Comparison of ENCODE assay signal across 13 mouse cellular contexts in the genomic region with DNA sequence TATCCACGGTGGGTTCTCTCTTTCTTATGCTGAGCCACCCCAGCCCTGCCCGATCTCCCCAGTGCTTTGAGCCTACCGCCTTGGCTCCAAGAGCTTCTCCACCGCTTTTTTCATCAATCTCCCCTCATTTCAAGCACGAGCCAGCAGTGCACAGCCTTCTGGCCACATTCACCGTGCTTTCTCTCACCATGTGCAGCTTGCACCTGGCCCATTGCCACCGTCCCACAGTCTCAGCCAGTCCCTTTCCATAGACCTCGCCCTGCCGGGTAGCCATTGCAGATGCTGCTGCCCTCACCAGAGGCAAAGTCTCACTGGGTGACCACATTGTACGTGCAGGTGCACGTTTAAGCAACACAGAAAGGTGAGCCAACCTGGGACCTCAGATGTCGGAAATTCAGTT. TPM values are rescaled to one million over a fixed set of nuclear protein-coding genes. Genes with fewer than 3 reads are reported as not detected.
DNase-seq lines count a peak whose midpoint lies in the region; ATAC-seq and TF ChIP-seq lines count a peak whose summit lies in the region.
"Had no signal": no experiment of that assay in that cellular context is flagged by ENCODE, and none has a peak within 500 bp of the region (broad histone marks: within the 10 kb centered on the region; RNA-seq: fewer than 3 reads in every experiment).

No protein-coding gene starts in this region.

- H3K4me1 ChIP-seq in forebrain, embryonic 13.5 days = no peaks in the 10 kb centered on the region
- H3K4me1 ChIP-seq in forebrain, embryonic 12.5 days = no peaks in the 10 kb centered on the region
- H3K4me1 ChIP-seq in intestine, postnatal 0 days (replicated peaks; ENCODE audit: control insufficient read depth, insufficient read depth, low read length) = no peaks in the 10 kb centered on the region
- H3K4me1 ChIP-seq: hindbrain, embryonic 13.5 days; midbrain, embryonic 15.5 days; neural tube, embryonic 13.5 days had no signal

- no peak overlapping the region for H3K4me2 ChIP-seq in forebrain, embryonic 13.5 days
- no peak overlapping the region for H3K4me2 ChIP-seq in forebrain, embryonic 12.5 days
- no peak overlapping the region for H3K4me2 ChIP-seq in intestine, postnatal 0 days (replicated peaks; ENCODE audit: low read depth)
- H3K4me2 ChIP-seq: hindbrain, embryonic 13.5 days; midbrain, embryonic 15.5 days; neural tube, embryonic 13.5 days had no signal

- no peak for TF ChIP-seq CTCF in layer of hippocampus, adult 2 months (conservative IDR thresholded peaks at IDR 0.05)
- no peak for TF ChIP-seq CTCF in intestine, postnatal 0 days (IDR thresholded peaks at IDR 0.05; ENCODE audit: low read depth)

- WGBS in forebrain, embryonic 13.5 days = 76% methylated on average over 12 of the region's 12 CpGs
- 89% methylated on average over 12 of the region's 12 CpGs for WGBS in forebrain, embryonic 12.5 days
- 85% methylated on average over 12 of the region's 12 CpGs for WGBS in intestine, postnatal 0 days

- ATAC-seq in forebrain, embryonic 13.5 days = no peak
- no peak for ATAC-seq in forebrain, embryonic 12.5 days (ENCODE audit: low FRiP score)
- ATAC-seq in intestine, postnatal 0 days = no peak
- ATAC-seq: midbrain, embryonic 15.5 days had no signal

- no peak overlapping the region for H3K9ac ChIP-seq in forebrain, embryonic 13.5 days
- H3K9ac ChIP-seq in forebrain, embryonic 12.5 days = no peak overlapping the region
- H3K9ac ChIP-seq in intestine, postnatal 0 days (ENCODE audit: low read depth, low read length) = no peak overlapping the region
- H3K9ac ChIP-seq: hindbrain, embryonic 13.5 days; liver, embryonic 14.5 days; midbrain, embryonic 15.5 days; neural tube, embryonic 13.5 days had no signal

- no peaks in the 10 kb centered on the region for H3K9me3 ChIP-seq in forebrain, embryonic 13.5 days (replicated peaks)
- no peaks in the 10 kb centered on the region for H3K9me3 ChIP-seq in forebrain, embryonic 12.5 days
- no peaks in the 10 kb centered on the region for H3K9me3 ChIP-seq in intestine, postnatal 0 days (ENCODE audit: control insufficient read depth)
- H3K9me3 ChIP-seq: heart, embryonic 10.5 days; hindbrain, embryonic 13.5 days; midbrain, embryonic 15.5 days; neural tube, embryonic 13.5 days had no signal

- DNase-seq in layer of hippocampus, adult 2 months (ENCODE audit: low spot score in 2 of 2) = peak in 1 of 2 experiments; percentile 50
- DNase-seq in layer of hippocampus, adult 8-10 months (ENCODE audit: low spot score in 2 of 2) = no peak
- peak; percentile 9 for DNase-seq in MN1 (ENCODE audit: low spot score)
- peak; percentile 90 to 93 for DNase-seq in cerebellum, postnatal 14 days
- DNase-seq in frontal cortex, postnatal 14 days (ENCODE audit: low spot score in 2 of 2) = no peak

- peak overlapping the region; percentile 40; the same call in 1 of the 2 replicates for H3K27ac ChIP-seq in forebrain, embryonic 13.5 days
- H3K27ac ChIP-seq in forebrain, embryonic 12.5 days = no peak overlapping the region
- H3K27ac ChIP-seq in layer of hippocampus, adult 2 months = peak overlapping the region; percentile 79
- H3K27ac ChIP-seq in intestine, postnatal 0 days (ENCODE audit: low read depth, low read length) = no peak overlapping the region
- H3K27ac ChIP-seq: heart, embryonic 10.5 days; hindbrain, embryonic 13.5 days; liver, embryonic 14.5 days; midbrain, embryonic 15.5 days; neural tube, embryonic 13.5 days had no signal

- H3K27me3 ChIP-seq in forebrain, embryonic 13.5 days = no peaks in the 10 kb centered on the region
- H3K27me3 ChIP-seq in forebrain, embryonic 12.5 days = no peaks in the 10 kb centered on the region
- H3K27me3 ChIP-seq in intestine, postnatal 0 days (replicated peaks; ENCODE audit: control insufficient read depth, insufficient read depth, low read length) = no peaks in the 10 kb centered on the region
- H3K27me3 ChIP-seq: hindbrain, embryonic 13.5 days; midbrain, embryonic 15.5 days; neural tube, embryonic 13.5 days had no signal

- peaks cover 87% of the 10 kb centered on the region for H3K36me3 ChIP-seq in forebrain, embryonic 13.5 days (ENCODE audit: poor library complexity, severe bottlenecking)
- peaks cover 82% of the 10 kb centered on the region for H3K36me3 ChIP-seq in forebrain, embryonic 12.5 days (replicated peaks)
- H3K36me3 ChIP-seq in intestine, postnatal 0 days (ENCODE audit: control insufficient read depth, insufficient read depth) = peaks cover 43% of the 10 kb centered on the region

- no peak overlapping the region for H3K4me3 ChIP-seq in forebrain, embryonic 13.5 days
- no peak overlapping the region for H3K4me3 ChIP-seq in forebrain, embryonic 12.5 days (replicated peaks)
- no peak overlapping the region for H3K4me3 ChIP-seq in layer of hippocampus, adult 2 months
- no peak overlapping the region for H3K4me3 ChIP-seq in intestine, postnatal 0 days (ENCODE audit: low read depth, low read length)
- H3K4me3 ChIP-seq: heart, embryonic 10.5 days; hindbrain, embryonic 13.5 days; midbrain, embryonic 15.5 days; neural tube, embryonic 13.5 days had no signal

RNA-seq across cellular contexts. Expression of gene Atp6v0a1, which starts 14.1 kb away (rescaled TPM):
- 52.9 and 56.3 TPM in 2 replicates for polyA plus RNA-seq in forebrain, embryonic 13.5 days (2015; fragmentation: Nextera tagmentation; extraction: Ambion mirVana)
- polyA plus RNA-seq in forebrain, embryonic 12.5 days (2016; fragmentation: Nextera tagmentation; extraction: Ambion mirVana) = 48.9 and 54.9 TPM in 2 replicates
- 100 to 1,000 TPM; 457 to 476 TPM for total RNA-seq in layer of hippocampus, adult 2 months (2021)
- total RNA-seq in layer of hippocampus, adult 8-10 months (2022) = 100 to 1,000 TPM; 402 to 498 (median 457) TPM
- 62.1 and 67.2 TPM in 2 replicates for polyA plus RNA-seq in intestine, postnatal 0 days (2015; fragmentation: Nextera tagmentation; extraction: Ambion mirVana)

RNA-seq across cellular contexts. Expression of gene Naglu, which starts 46.4 kb away (rescaled TPM):
- 4.8 and 6.5 TPM in 2 replicates for polyA plus RNA-seq in forebrain, embryonic 13.5 days (2015; fragmentation: Nextera tagmentation; extraction: Ambion mirVana)
- 7.8 and 8.7 TPM in 2 replicates for polyA plus RNA-seq in forebrain, embryonic 12.5 days (2016; fragmentation: Nextera tagmentation; extraction: Ambion mirVana)
- 1 to 10 TPM; 8.7 to 9.6 TPM for total RNA-seq in layer of hippocampus, adult 2 months (2021)
- 10 to 100 TPM in 2 of 4 experiments, 1 to 10 TPM in 2; 7.3 to 22.9 (median 15.2) TPM for total RNA-seq in layer of hippocampus, adult 8-10 months (2022)
- 25.6 and 25.8 TPM in 2 replicates for polyA plus RNA-seq in intestine, postnatal 0 days (2015; fragmentation: Nextera tagmentation; extraction: Ambion mirVana)

RNA-seq across cellular contexts. Expression of gene Cavin1, which starts 52.7 kb away (rescaled TPM):
- polyA plus RNA-seq in forebrain, embryonic 13.5 days (2015; fragmentation: Nextera tagmentation; extraction: Ambion mirVana) = 19.5 and 23.4 TPM in 2 replicates
- polyA plus RNA-seq in forebrain, embryonic 12.5 days (2016; fragmentation: Nextera tagmentation; extraction: Ambion mirVana) = 29.9 and 35.6 TPM in 2 replicates
- 10 to 100 TPM; 14.3 to 16.3 TPM for total RNA-seq in layer of hippocampus, adult 2 months (2021)
- total RNA-seq in layer of hippocampus, adult 8-10 months (2022) = 10 to 100 TPM; 15.4 to 22.1 (median 18.9) TPM
- polyA plus RNA-seq in intestine, postnatal 0 days (2015; fragmentation: Nextera tagmentation; extraction: Ambion mirVana) = 191 and 207 TPM in 2 replicates

RNA-seq across cellular contexts. Expression of gene Hsd17b1, which starts 54.8 kb away (rescaled TPM):
- polyA plus RNA-seq in forebrain, embryonic 13.5 days (2015; fragmentation: Nextera tagmentation; extraction: Ambion mirVana) = not detected in 2 replicates
- 0.19 and 0.33 TPM in 2 replicates for polyA plus RNA-seq in forebrain, embryonic 12.5 days (2016; fragmentation: Nextera tagmentation; extraction: Ambion mirVana)
- total RNA-seq in layer of hippocampus, adult 2 months (2021) = under 1 TPM; 0.71 to 0.92 TPM
- total RNA-seq in layer of hippocampus, adult 8-10 months (2022) = 1 to 10 TPM in 3 of 4 experiments, under 1 TPM in 1; 0.83 to 1.4 (median 1.2) TPM
- polyA plus RNA-seq in intestine, postnatal 0 days (2015; fragmentation: Nextera tagmentation; extraction: Ambion mirVana) = 0.08 TPM in 1 of 2 replicates, not detected in the other
- polyA plus RNA-seq: heart, embryonic 10.5 days had no signal

RNA-seq across cellular contexts. Expression of gene Coasy, which starts 59.0 kb away (rescaled TPM):
- 45.8 and 48.2 TPM in 2 replicates for polyA plus RNA-seq in forebrain, embryonic 13.5 days (2015; fragmentation: Nextera tagmentation; extraction: Ambion mirVana)
- 50.7 and 50.9 TPM in 2 replicates for polyA plus RNA-seq in forebrain, embryonic 12.5 days (2016; fragmentation: Nextera tagmentation; extraction: Ambion mirVana)
- 10 to 100 TPM; 24.9 to 25.8 TPM for total RNA-seq in layer of hippocampus, adult 2 months (2021)
- 10 to 100 TPM; 24.5 to 29.1 (median 27.6) TPM for total RNA-seq in layer of hippocampus, adult 8-10 months (2022)
- 28.0 TPM in 2 replicates for polyA plus RNA-seq in intestine, postnatal 0 days (2015; fragmentation: Nextera tagmentation; extraction: Ambion mirVana)

Comparison
In these comparisons a context has a peak if more than half of its experiments do, and no peak if none do; other contexts are left out.
1. H3K27ac ChIP-seq: peak in forebrain, embryonic 13.5 days (single experiment) and layer of hippocampus, adult 2 months (single experiment); none in forebrain, embryonic 12.5 days (single experiment) and intestine, postnatal 0 days (single experiment).
2. DNase-seq: peak in MN1 (single experiment) and cerebellum, postnatal 14 days (2 of 2); none in layer of hippocampus, adult 8-10 months (0 of 2) and frontal cortex, postnatal 14 days (0 of 2).